Mouse (Mus musculus) ES-Bruce4 (cell line): ENCODE data around the gene Prrc2b. TPM values are rescaled to one million over a fixed set of nuclear protein-coding genes. Genes with fewer than 3 reads are reported as not detected.

ENCODE experiments used
- H3K27ac ChIP-seq: 2 replicates; pipeline ENCODE4 v1.5.1; 2012; ENCODE audit warnings: low read length, inconsistent platforms; ENCODE audit not compliant: insufficient read depth
- H3K27me3 ChIP-seq: 2 replicates; pipeline ENCODE4 v1.6.1; 2012; ENCODE audit warnings: mild to moderate bottlenecking, low read length, inconsistent platforms; ENCODE audit not compliant: control insufficient read depth, poor library complexity, insufficient read depth, severe bottlenecking
- H3K36me3 ChIP-seq: 2 replicates; pipeline ENCODE4 v1.6.1; 2012; ENCODE audit warnings: inconsistent platforms, mild to moderate bottlenecking, low read length, moderate library complexity; ENCODE audit not compliant: control insufficient read depth, poor library complexity, insufficient read depth, severe bottlenecking
- H3K4me1 ChIP-seq: one replicate; pipeline ENCODE4 v1.8.1; 2011; ENCODE audit warnings: low read length; ENCODE audit not compliant: control insufficient read depth, insufficient read depth
- H3K4me3 ChIP-seq: 2 replicates; pipeline ENCODE4 v1.5.1; 2011; ENCODE audit warnings: low read depth, mild to moderate bottlenecking, low read length
- H3K9ac ChIP-seq: 2 replicates; pipeline ENCODE4 v1.6.1; 2012; ENCODE audit warnings: low read depth, mild to moderate bottlenecking, inconsistent platforms; ENCODE audit not compliant: poor library complexity, severe bottlenecking
- H3K9me3 ChIP-seq: replicated peaks from 2 replicates; pipeline ENCODE4 v1.6.1; 2012; ENCODE audit warnings: mild to moderate bottlenecking, low read length, inconsistent platforms; ENCODE audit not compliant: control insufficient read depth, poor library complexity, insufficient read depth, severe bottlenecking
- CTCF ChIP-seq: IDR thresholded peaks from one replicate; pipeline ENCODE4 v1.8.1; 2011; ENCODE audit warnings: low read depth, low read length
- EP300 ChIP-seq: IDR thresholded peaks from 2 replicates; pipeline ENCODE4 v1.6.1; 2011; ENCODE audit warnings: low read depth, low read length; ENCODE audit not compliant: insufficient read depth
- POLR2A ChIP-seq: IDR thresholded peaks from one replicate; pipeline ENCODE4 v1.8.1; 2011; ENCODE audit warnings: low read length; ENCODE audit not compliant: insufficient read depth
- polyA plus RNA-seq: library from polyadenylated mRNA; stranded (reverse); fragments of >200 nt; gene quantifications from 2 replicates; pipeline ENCODE4 v1.2.4, GENCODE M21; 2011; ENCODE audit warnings: low read depth; ENCODE audit not compliant: missing spikeins, insufficient read depth, insufficient read length

The Prrc2b gene
- polyA plus RNA-seq, 1 experiment, result 106 TPM

GRCm38 (mm10) chr2:32236760-32237487 is 86.0 kb downstream of the Prrc2b start:
- peak overlapping the region; percentile 93 for H3K4me3 ChIP-seq
- no peaks in the 10 kb centered on the region for H3K4me1 ChIP-seq
- peak overlapping the region; percentile 83 for H3K9ac ChIP-seq
- peaks cover 5% of the 10 kb centered on the region; the same call in 1 of the 2 replicates for H3K36me3 ChIP-seq
- H3K27ac ChIP-seq, result peak overlapping the region; percentile 10
- no peaks in the 10 kb centered on the region for H3K27me3 ChIP-seq
- TF ChIP-seq CTCF, result no peak
- no peak for TF ChIP-seq EP300
- TF ChIP-seq POLR2A, result no peak
- H3K9me3 ChIP-seq, result no peaks in the 10 kb centered on the region

GRCm38 (mm10) chr2:32237571-32237970 is 86.7 kb downstream of the Prrc2b start:
- TF ChIP-seq EP300 (no peak), CTCF (no peak), POLR2A (no peak)
- H3K9ac ChIP-seq, result peak overlapping the region; percentile 83
- no peaks in the 10 kb centered on the region; the same call in 1 of the 2 replicates for H3K36me3 ChIP-seq

GRCm38 (mm10) chr2:32238708-32239435 is 88.0 kb downstream of the Prrc2b start:
- Histone ChIP-seq H3K27ac (no peak overlapping the region), H3K9ac (no peak overlapping the region), H3K4me3 (no peak overlapping the region), H3K4me1 (no peaks in the 10 kb centered on the region), H3K36me3 (peaks cover 3% of the 10 kb centered on the region; the same call in 1 of the 2 replicates), H3K9me3 (no peaks in the 10 kb centered on the region), H3K27me3 (no peaks in the 10 kb centered on the region)
- TF ChIP-seq EP300, result no peak
- TF ChIP-seq POLR2A, result no peak

More at GRCm38 (mm10) chr2:32237571-32237970, 86.7 kb downstream of the Prrc2b start:
- Histone ChIP-seq H3K27ac (0 out of 2 replicates have a peak overlapping the region, but pooled peaks have one; percentile 10), H3K27me3 (no peaks in the 10 kb centered on the region), H3K9me3 (no peaks in the 10 kb centered on the region), H3K4me3 (peak overlapping the region; percentile 93), H3K4me1 (no peaks in the 10 kb centered on the region)

GRCm38 (mm10) chr2:32240591-32240990 is 89.7 kb downstream of the Prrc2b start:
- H3K4me3 ChIP-seq, result no peak overlapping the region

GRCm38 (mm10) chr2:32242986-32243385 is 92.1 kb downstream of the Prrc2b start:
- H3K27me3 ChIP-seq, result no peaks in the 10 kb centered on the region
- no peak overlapping the region for H3K4me3 ChIP-seq
- H3K36me3 ChIP-seq, result peaks cover 11% of the 10 kb centered on the region
- H3K9ac ChIP-seq, result no peak overlapping the region
- no peaks in the 10 kb centered on the region for H3K9me3 ChIP-seq
- TF ChIP-seq POLR2A, result no peak
- TF ChIP-seq CTCF, result no peak
- TF ChIP-seq EP300, result no peak
- no peak overlapping the region for H3K27ac ChIP-seq
- H3K4me1 ChIP-seq, result no peaks in the 10 kb centered on the region

More at GRCm38 (mm10) chr2:32240591-32240990, 89.7 kb downstream of the Prrc2b start:
- Histone ChIP-seq H3K9ac (no peak overlapping the region), H3K27me3 (no peaks in the 10 kb centered on the region), H3K36me3 (peaks cover 3% of the 10 kb centered on the region; the same call in 1 of the 2 replicates), H3K4me1 (no peaks in the 10 kb centered on the region), H3K27ac (no peak overlapping the region), H3K9me3 (no peaks in the 10 kb centered on the region)
- no peak for TF ChIP-seq POLR2A
- TF ChIP-seq EP300, result no peak
- TF ChIP-seq CTCF, result no peak
